Mouse (Mus musculus): ENCODE measurements at regions not wholly inside any gene's neighbourhood (a gene's known extent, or its start where the extent isn't known, plus 50 kb on each side); places are given as distances from the start of the nearest gene placed in this dataset.

DNA sequence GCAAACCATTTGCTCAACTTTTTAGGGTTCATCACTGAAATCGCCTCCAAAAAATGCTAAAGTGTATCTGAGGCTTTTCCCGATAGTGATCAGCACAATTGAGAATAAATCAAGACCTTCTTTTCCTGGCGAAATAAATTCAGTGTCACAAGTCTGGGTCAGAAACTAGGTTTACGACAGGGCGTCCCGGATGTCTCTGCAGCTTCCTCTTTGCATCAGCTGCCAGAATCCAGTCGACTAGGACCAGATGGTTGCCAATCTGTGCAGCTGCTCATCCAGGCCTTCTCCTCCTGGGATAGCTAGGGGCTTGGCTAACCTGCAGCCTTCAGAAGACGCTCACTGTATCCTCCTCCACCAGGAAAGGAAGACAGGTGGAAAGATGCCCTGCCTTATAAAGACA, 243.6 kb downstream of the Papss1 start:
- in situ Hi-C loops (cut with MboI; ENCODE audit: low pct_ligation_motif_present, low pct_unique_long_range_greater_than_20kb, low sequenced_read_pairs): no loop called here
- no peaks in the 10 kb centered on the region for H3K27me3 ChIP-seq (replicated peaks)
- dilution Hi-C loops (cut with MboI; ENCODE audit: extremely low pct_ligation_motif_present, extremely low pct_unique_long_range_greater_than_20kb, low sequenced_read_pairs): no loop called here
- no peak for TF ChIP-seq MAX (IDR thresholded peaks at IDR 0.05; ENCODE audit: low read length)
- TF ChIP-seq ELF1 (IDR thresholded peaks at IDR 0.05; ENCODE audit: low read depth, low read length): no peak
- TF ChIP-seq SMC3 (IDR thresholded peaks at IDR 0.05; ENCODE audit: low read depth, low read length): no peak
- TF ChIP-seq ZC3H11A (IDR thresholded peaks at IDR 0.05; ENCODE audit: low read depth, low read length): no peak
- no peak for TF ChIP-seq IRF4 (IDR thresholded peaks at IDR 0.05; ENCODE audit: low read depth, low read length)
- no peak for TF ChIP-seq MAZ (IDR thresholded peaks at IDR 0.05; ENCODE audit: low read depth, low read length)
- TF ChIP-seq MAFK (IDR thresholded peaks at IDR 0.05; ENCODE audit: insufficient replicate concordance, low read length): no peak
- no peak for TF ChIP-seq CHD1 (IDR thresholded peaks at IDR 0.05; ENCODE audit: low read depth, low read length)
- TF ChIP-seq PAX5 (IDR thresholded peaks at IDR 0.05; ENCODE audit: low read length): no peak
- TF ChIP-seq JUN (IDR thresholded peaks at IDR 0.05; ENCODE audit: insufficient read depth, low read depth, low read length): no peak
- TF ChIP-seq ZMIZ1 (IDR thresholded peaks at IDR 0.05; ENCODE audit: low read depth, low read length): no peak
- TF ChIP-seq NRF1 (IDR thresholded peaks at IDR 0.05; ENCODE audit: low read depth, low read length): no peak
- no peak for TF ChIP-seq GABPA (IDR thresholded peaks at IDR 0.05; ENCODE audit: insufficient replicate concordance, low read depth, low read length)
- no peak for TF ChIP-seq CTCF (conservative IDR thresholded peaks at IDR 0.05 in 1 of 2, IDR thresholded peaks at IDR 0.05 in 1 of 2; ENCODE audit: low read depth in 2 of 2, low read length in 2 of 2)
- no peak for TF ChIP-seq RAD21 (IDR thresholded peaks at IDR 0.05; ENCODE audit: low read depth, low read length)
- TF ChIP-seq ZKSCAN1 (IDR thresholded peaks at IDR 0.05; ENCODE audit: borderline replicate concordance, low read depth, low read length): no peak
- no peak for TF ChIP-seq UBTF (IDR thresholded peaks at IDR 0.05; ENCODE audit: low read depth, low read length)
- TF ChIP-seq USF2 (conservative IDR thresholded peaks at IDR 0.05; ENCODE audit: low read depth, low read length): no peak
- no peak for TF ChIP-seq HCFC1 (IDR thresholded peaks at IDR 0.05; ENCODE audit: low read depth, low read length)
- H3K36me3 ChIP-seq (replicated peaks in 1 of 2; ENCODE audit: control insufficient read depth in 1 of 2, insufficient read depth in 1 of 2, low read length in 1 of 2): no peaks in the 10 kb centered on the region
- H3K27ac ChIP-seq (ENCODE audit: insufficient read depth, low read depth): no peak overlapping the region
- H3K4me2 ChIP-seq (ENCODE audit: insufficient read depth, low read depth, poor library complexity, severe bottlenecking): no peak overlapping the region
- DNase-seq (ENCODE audit: extremely low read depth): no peak
- no peaks in the 10 kb centered on the region for H3K4me1 ChIP-seq (ENCODE audit: control insufficient read depth in 1 of 2, insufficient read depth in 2 of 2)
- no peak overlapping the region for H3K4me3 ChIP-seq (replicated peaks in 1 of 3; ENCODE audit: low read depth in 2 of 3, low read length in 2 of 3, poor library complexity in 1 of 3)
- no peak overlapping the region for H3K9ac ChIP-seq (ENCODE audit: insufficient read depth, low read depth)
- H3K79me2 ChIP-seq (replicated peaks; ENCODE audit: control insufficient read depth, extremely low read depth, insufficient read depth, poor library complexity, severe bottlenecking): no peaks in the 10 kb centered on the region
- H3K9me3 ChIP-seq (replicated peaks; ENCODE audit: low read length): no peaks in the 10 kb centered on the region

GRCm38 (mm10) chr3:131812968-131813367, 248.4 kb downstream of the Papss1 start:
- Histone ChIP-seq H3K4me3 (replicated peaks in 1 of 3; ENCODE audit: low read depth in 2 of 3, low read length in 2 of 3, poor library complexity in 1 of 3) (no peak overlapping the region), H3K9me3 (replicated peaks; ENCODE audit: low read length) (no peaks in the 10 kb centered on the region), H3K4me2 (ENCODE audit: insufficient read depth, low read depth, poor library complexity, severe bottlenecking) (no peak overlapping the region), H3K9ac (ENCODE audit: insufficient read depth, low read depth) (no peak overlapping the region), H3K79me2 (replicated peaks; ENCODE audit: control insufficient read depth, extremely low read depth, insufficient read depth, poor library complexity, severe bottlenecking) (no peaks in the 10 kb centered on the region), H3K27me3 (replicated peaks) (no peaks in the 10 kb centered on the region), H3K27ac (ENCODE audit: insufficient read depth, low read depth) (no peak overlapping the region), H3K36me3 (replicated peaks in 1 of 2; ENCODE audit: control insufficient read depth in 1 of 2, insufficient read depth in 1 of 2, low read length in 1 of 2) (no peaks in the 10 kb centered on the region), H3K4me1 (ENCODE audit: control insufficient read depth in 1 of 2, insufficient read depth in 2 of 2) (no peaks in the 10 kb centered on the region)
- in situ Hi-C loops (cut with MboI; ENCODE audit: low pct_ligation_motif_present, low pct_unique_long_range_greater_than_20kb, low sequenced_read_pairs) (no loop called here), dilution Hi-C loops (cut with MboI; ENCODE audit: extremely low pct_ligation_motif_present, extremely low pct_unique_long_range_greater_than_20kb, low sequenced_read_pairs) (no loop called here)
- no peak for TF ChIP-seq ETS1 (conservative IDR thresholded peaks at IDR 0.05; ENCODE audit: low read depth, low read length)
- no peak for TF ChIP-seq EP300 (IDR thresholded peaks at IDR 0.05; ENCODE audit: low read length)
- no peak for TF ChIP-seq UBTF (IDR thresholded peaks at IDR 0.05; ENCODE audit: low read depth, low read length)
- no peak for TF ChIP-seq IRF4 (IDR thresholded peaks at IDR 0.05; ENCODE audit: low read depth, low read length)
- TF ChIP-seq JUND (conservative IDR thresholded peaks at IDR 0.05; ENCODE audit: low read depth, low read length): no peak
- no peak for TF ChIP-seq MAX (IDR thresholded peaks at IDR 0.05; ENCODE audit: low read length)
- TF ChIP-seq MAFK (IDR thresholded peaks at IDR 0.05; ENCODE audit: insufficient replicate concordance, low read length): 0 out of 2 replicates have a peak, but pooled peaks have one; percentile 51
- TF ChIP-seq BHLHE40 (IDR thresholded peaks at IDR 0.05; ENCODE audit: low read depth, low read length): no peak
- peak in 1 of 2 experiments; percentile 61; a peak in 2 of 4 replicates for TF ChIP-seq CTCF (conservative IDR thresholded peaks at IDR 0.05 in 1 of 2, IDR thresholded peaks at IDR 0.05 in 1 of 2; ENCODE audit: low read depth in 2 of 2, low read length in 2 of 2)
- TF ChIP-seq RCOR1 (conservative IDR thresholded peaks at IDR 0.05; ENCODE audit: low read depth, low read length): no peak
- peak; percentile 55 for TF ChIP-seq RAD21 (IDR thresholded peaks at IDR 0.05; ENCODE audit: low read depth, low read length)
- TF ChIP-seq CHD2 (IDR thresholded peaks at IDR 0.05; ENCODE audit: low read length): no peak
- TF ChIP-seq HCFC1 (IDR thresholded peaks at IDR 0.05; ENCODE audit: low read depth, low read length): no peak
- peak; percentile 57 for TF ChIP-seq SMC3 (IDR thresholded peaks at IDR 0.05; ENCODE audit: low read depth, low read length)
- TF ChIP-seq E2F4 (IDR thresholded peaks at IDR 0.05; ENCODE audit: insufficient replicate concordance, low read depth, low read length): no peak
- no peak for TF ChIP-seq SIN3A (IDR thresholded peaks at IDR 0.05; ENCODE audit: low read length)
- no peak for TF ChIP-seq CHD1 (IDR thresholded peaks at IDR 0.05; ENCODE audit: low read depth, low read length)
- TF ChIP-seq ZKSCAN1 (IDR thresholded peaks at IDR 0.05; ENCODE audit: borderline replicate concordance, low read depth, low read length): no peak
- no peak for TF ChIP-seq ELF1 (IDR thresholded peaks at IDR 0.05; ENCODE audit: low read depth, low read length)
- DNase-seq (ENCODE audit: extremely low read depth): no peak
